Mouse (Mus musculus) hindbrain, embryonic 16.5 days (tissue): ENCODE measurements around the gene Map3k19. TPM values are rescaled to one million over a fixed set of nuclear protein-coding genes. Genes with fewer than 3 reads are reported as not detected.

Experiments
- ATAC-seq: fragments of 200-750 bp; cut with Nextera tagmentation; 2 replicates; pipeline ENCODE4 v1.8.0; 2017; ENCODE audit warnings: moderate TSS enrichment, moderate library complexity
- H3K27ac ChIP-seq: fragments of 300-500 bp; sonication (generic); 2 replicates; pipeline ENCODE4 v1.5.1; 2014; ENCODE audit warnings: low read depth, mild to moderate bottlenecking, control low read depth, low read length, moderate library complexity
- H3K27me3 ChIP-seq: fragments of 300-500 bp; sonication (generic); replicated peaks from 2 replicates; pipeline ENCODE4 v1.6.1; 2014; ENCODE audit warnings: low read length; ENCODE audit not compliant: control insufficient read depth, insufficient read depth
- H3K36me3 ChIP-seq: fragments of 300-500 bp; sonication (generic); 2 replicates; pipeline ENCODE4 v1.6.1; 2014; ENCODE audit warnings: mild to moderate bottlenecking, low read length, moderate library complexity, mixed read lengths; ENCODE audit not compliant: control insufficient read depth, insufficient read depth
- H3K4me1 ChIP-seq: fragments of 300-500 bp; sonication (generic); 2 replicates; pipeline ENCODE4 v1.6.1; 2014; ENCODE audit warnings: low read depth, low read length; ENCODE audit not compliant: control insufficient read depth, insufficient read depth
- H3K4me2 ChIP-seq: fragments of 300-500 bp; sonication (generic); 2 replicates; pipeline ENCODE4 v1.6.1; 2014; ENCODE audit warnings: mild to moderate bottlenecking, low read length, control low read depth, moderate library complexity
- H3K4me3 ChIP-seq: fragments of 300-500 bp; sonication (generic); 2 replicates; pipeline ENCODE4 v1.5.1; 2014; ENCODE audit warnings: mild to moderate bottlenecking, low read length, control low read depth, moderate library complexity
- H3K9ac ChIP-seq: fragments of 300-500 bp; sonication (generic); 2 replicates; pipeline ENCODE4 v1.6.1; 2014; ENCODE audit warnings: low read depth, mild to moderate bottlenecking, control low read depth, low read length, moderate library complexity
- H3K9me3 ChIP-seq: fragments of 300-500 bp; sonication (generic); 2 replicates; pipeline ENCODE4 v1.6.1; 2014; ENCODE audit warnings: mild to moderate bottlenecking, low read length, moderate library complexity; ENCODE audit not compliant: control insufficient read depth
- WGBS: fragments of 180-500 bp; shearing (Covaris S2); extraction: QIAGEN DNeasy Blood & Tissue Kit; methylation state at CpG from one replicate; pipeline ENCODE4 v1.1.7; 2014; 5-methylcytosine and 5-hydroxymethylcytosine counted together
- polyA plus RNA-seq: library from polyadenylated mRNA; unstranded; fragments of >200 nt; fragmentation: Nextera tagmentation; extraction: Ambion mirVana; gene quantifications from 2 replicates; pipeline ENCODE4 v1.2.1, GENCODE M21; 2015

Map3k19 gene
- polyA plus RNA-seq, 1 experiment from 2014 or later = 0.84 TPM

GRCm38 (mm10) chr1:127783862-127784261 lies 71.0 kb downstream of the Map3k19 start:
- Histone ChIP-seq H3K4me1 (peaks cover 7% of the 10 kb centered on the region), H3K4me2 (no peak overlapping the region), H3K27me3 (no peaks in the 10 kb centered on the region), H3K9ac (no peak overlapping the region), H3K27ac (no peak overlapping the region), H3K4me3 (no peak overlapping the region), H3K36me3 (no peaks in the 10 kb centered on the region), H3K9me3 (no peaks in the 10 kb centered on the region)
- ATAC-seq = no peak

- Histone ChIP-seq H3K36me3 (no peaks in the 10 kb centered on the region), H3K4me3 (no peak overlapping the region), H3K27ac (no peak overlapping the region), H3K9ac (no peak overlapping the region), H3K4me1 (peaks cover 17% of the 10 kb centered on the region), H3K27me3 (no peaks in the 10 kb centered on the region), H3K9me3 (no peaks in the 10 kb centered on the region), H3K4me2 (no peak overlapping the region)
- no peak for ATAC-seq
- 64% methylated on average over 2 of the region's 2 CpGs for WGBS
Observed at GRCm38 (mm10) chr1:127780849-127781248, 74.0 kb downstream of the Map3k19 start.

GRCm38 (mm10) chr1:127780142-127780541 lies 74.7 kb downstream of the Map3k19 start:
- no peaks in the 10 kb centered on the region for H3K9me3 ChIP-seq
- WGBS = 34% methylated on average over 3 of the region's 3 CpGs
- H3K9ac ChIP-seq = no peak overlapping the region
- no peaks in the 10 kb centered on the region for H3K36me3 ChIP-seq
- no peak overlapping the region for H3K4me2 ChIP-seq
- no peak overlapping the region for H3K4me3 ChIP-seq
- no peak for ATAC-seq
- no peak overlapping the region for H3K27ac ChIP-seq
- H3K27me3 ChIP-seq = no peaks in the 10 kb centered on the region
- peaks cover 21% of the 10 kb centered on the region for H3K4me1 ChIP-seq

GRCm38 (mm10) chr1:127778611-127779010 lies 76.2 kb downstream of the Map3k19 start:
- Histone ChIP-seq H3K9ac (no peak overlapping the region), H3K4me2 (no peak overlapping the region), H3K36me3 (no peaks in the 10 kb centered on the region), H3K9me3 (no peaks in the 10 kb centered on the region), H3K27me3 (no peaks in the 10 kb centered on the region), H3K4me1 (peaks cover 23% of the 10 kb centered on the region), H3K27ac (no peak overlapping the region), H3K4me3 (no peak overlapping the region)
- no peak for ATAC-seq
- WGBS = 86% methylated on average over 3 of the region's 3 CpGs

GRCm38 (mm10) chr1:127776246-127776645 lies 78.6 kb downstream of the Map3k19 start:
- peak overlapping the region; percentile 12 for H3K4me2 ChIP-seq
- H3K36me3 ChIP-seq = no peaks in the 10 kb centered on the region
- no peak overlapping the region for H3K4me3 ChIP-seq
- H3K9me3 ChIP-seq = no peaks in the 10 kb centered on the region
- H3K4me1 ChIP-seq = peaks cover 21% of the 10 kb centered on the region
- no peak overlapping the region for H3K9ac ChIP-seq
- ATAC-seq = no peak
- H3K27me3 ChIP-seq = no peaks in the 10 kb centered on the region
- WGBS = 75% methylated on average over 6 of the region's 6 CpGs
- H3K27ac ChIP-seq = no peak overlapping the region

- H3K27ac ChIP-seq = no peak overlapping the region
- peaks cover 18% of the 10 kb centered on the region for H3K4me1 ChIP-seq
- peak overlapping the region; percentile 45 for H3K9ac ChIP-seq
- ATAC-seq = no peak
- H3K4me2 ChIP-seq = peak overlapping the region; percentile 85
- WGBS = 10% methylated on average over 10 of the region's 10 CpGs
- no peaks in the 10 kb centered on the region for H3K27me3 ChIP-seq
- H3K36me3 ChIP-seq = no peaks in the 10 kb centered on the region
- no peaks in the 10 kb centered on the region for H3K9me3 ChIP-seq
- H3K4me3 ChIP-seq = peak overlapping the region; percentile 85
Observed at GRCm38 (mm10) chr1:127775206-127775720, 79.6 kb downstream of the Map3k19 start.

GRCm38 (mm10) chr1:127774501-127774880 lies 80.3 kb downstream of the Map3k19 start:
- WGBS = under 1% methylated on average over 31 of the region's 31 CpGs
- Histone ChIP-seq H3K36me3 (no peaks in the 10 kb centered on the region), H3K4me3 (peak overlapping the region; percentile 85), H3K9me3 (no peaks in the 10 kb centered on the region), H3K27me3 (no peaks in the 10 kb centered on the region), H3K4me2 (peak overlapping the region; percentile 85), H3K27ac (peak overlapping the region; percentile 95), H3K9ac (peak overlapping the region; percentile 85), H3K4me1 (peaks cover 18% of the 10 kb centered on the region)
- no peak; the same call in 1 of the 2 replicates for ATAC-seq

- Histone ChIP-seq H3K9me3 (no peaks in the 10 kb centered on the region), H3K27ac (peak within 1 kb of the TSS; percentile 95), H3K27me3 (no peaks in the 10 kb centered on the region), H3K36me3 (no peaks in the 10 kb centered on the region), H3K4me1 (peaks cover 18% of the 10 kb centered on the region), H3K4me2 (peak within 1 kb of the TSS; percentile 85), H3K9ac (peak within 1 kb of the TSS; percentile 85), H3K4me3 (peak within 1 kb of the TSS; percentile 85)
- under 1% methylated on average over 63 of the region's 63 CpGs for WGBS
- peak; percentile 99 for ATAC-seq
Observed at GRCm38 (mm10) chr1:127773803-127774500, 80.9 kb downstream of the Map3k19 start, which contains the start of gene Ccnt2. TSS of gene Ccnt2 (plus strand) at chr1:127774164.

GRCm38 (mm10) chr1:127773198-127773802 lies 81.5 kb downstream of the Map3k19 start:
- no peaks in the 10 kb centered on the region for H3K36me3 ChIP-seq
- ATAC-seq = peak; percentile 40
- peak overlapping the region; percentile 88 for H3K27ac ChIP-seq
- H3K4me3 ChIP-seq = peak overlapping the region; percentile 85
- peak overlapping the region; percentile 77 for H3K4me2 ChIP-seq
- peak overlapping the region; percentile 68 for H3K9ac ChIP-seq
- peaks cover 18% of the 10 kb centered on the region for H3K4me1 ChIP-seq
- WGBS = under 1% methylated on average over 14 of the region's 14 CpGs
- H3K9me3 ChIP-seq = no peaks in the 10 kb centered on the region
- H3K27me3 ChIP-seq = no peaks in the 10 kb centered on the region
